Mouse (Mus musculus) C2C12 (cell line): Measurements from ENCODE around the gene Lsm14b.

Experiments used
- CEBPB ChIP-seq: IDR thresholded peaks from one replicate; pipeline ENCODE4 v1.6.1; 2011; ENCODE audit warnings: low read depth, mild to moderate bottlenecking, control low read depth, moderate library complexity
- CTCF ChIP-seq: IDR thresholded peaks from one replicate; pipeline ENCODE4 v1.5.1; 2011; ENCODE audit not compliant: control insufficient read depth, insufficient read depth, insufficient read length
- FOSL1 ChIP-seq: IDR thresholded peaks from one replicate; pipeline ENCODE4 v1.8.0; 2011; ENCODE audit warnings: mild to moderate bottlenecking, low read length; ENCODE audit not compliant: poor library complexity, insufficient read depth, severe bottlenecking
- MAX ChIP-seq: IDR thresholded peaks from one replicate; pipeline ENCODE4 v1.6.1; 2011; ENCODE audit warnings: mild to moderate bottlenecking, control low read depth
- MYOD1 ChIP-seq: IDR thresholded peaks from one replicate; pipeline ENCODE4 v1.6.1; 2011; ENCODE audit warnings: low read depth; ENCODE audit not compliant: control insufficient read depth, insufficient read length
- MYOG ChIP-seq: IDR thresholded peaks from one replicate; pipeline ENCODE4 v1.6.1; 2011; ENCODE audit not compliant: control insufficient read depth, insufficient read length; ENCODE audit errors: extremely low read depth
- USF1 ChIP-seq: IDR thresholded peaks from one replicate; pipeline ENCODE4 v1.6.1; 2011; ENCODE audit warnings: low read depth, mild to moderate bottlenecking, control low read depth, moderate library complexity

GRCm38 (mm10) chr2:180011370-180011769, 13.4 kb upstream of the Lsm14b start:
- no peak for TF ChIP-seq CTCF
- no peak for TF ChIP-seq MAX
- no peak for TF ChIP-seq USF1
- TF ChIP-seq MYOD1: no peak
- no peak for TF ChIP-seq MYOG
- no peak for TF ChIP-seq CEBPB
- TF ChIP-seq FOSL1: no peak
